Mouse (Mus musculus): ENCODE results near the gene Aqp3.

- TF ChIP-seq CTCF (IDR thresholded peaks at IDR 0.05; ENCODE audit: extremely low read depth, insufficient read depth, insufficient read length, insufficient replicate concordance): no peak
- no peak; the same call in 1 of the 2 replicates for TF ChIP-seq POLR2A (IDR thresholded peaks at IDR 0.05; ENCODE audit: low read depth, low read length)
These were observed 37.1 kb upstream of the Aqp3 start for GRCm38 (mm10) chr4:41134935-41135710.

Data from spleen, adult 2 months (tissue).